Mouse (Mus musculus): ENCODE results near the gene Tmem62. TPM values are rescaled to one million over a fixed set of nuclear protein-coding genes. Genes with fewer than 3 reads are reported as not detected.
"Not testable (repeated sequence)": the region's sequence is repeated elsewhere in the genome, so short reads cannot be mapped to it uniquely, and the experiment has no call there.

Gene Tmem62
- polyA plus RNA-seq, 1 experiment from 2014 or later = 2.4 TPM

DNA sequence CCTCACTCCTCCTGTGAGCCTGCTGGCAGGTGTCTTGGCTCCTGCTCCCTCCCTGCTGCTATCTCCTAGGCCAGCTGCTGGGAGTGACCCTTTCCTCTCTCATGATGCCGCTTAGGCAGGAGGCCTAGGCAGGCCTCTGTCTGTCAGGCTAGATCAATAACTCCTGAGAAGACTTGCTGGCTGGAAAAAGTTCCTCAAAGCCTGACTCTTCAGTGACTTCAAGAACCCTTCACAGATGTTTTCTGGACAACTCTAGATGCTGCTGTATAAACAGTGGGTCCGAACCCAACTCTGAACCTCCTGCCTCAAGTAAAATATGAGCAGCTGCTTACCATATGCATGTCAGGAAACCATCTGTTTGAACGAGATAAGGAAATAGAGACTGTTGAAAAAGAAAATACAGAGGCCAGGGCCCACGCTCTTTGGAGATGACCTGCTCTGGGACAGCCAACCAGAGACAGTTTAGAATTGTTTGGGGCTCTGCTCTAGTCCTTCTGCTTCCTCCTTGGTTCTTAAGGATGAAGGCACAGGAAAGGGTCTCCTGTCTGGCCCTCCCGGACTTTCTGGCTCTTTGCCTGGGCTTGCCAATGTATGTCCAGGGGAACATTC lies 60.0 kb downstream of the Tmem62 start, which contains the start of gene Epb42:
Gene Epb42, minus strand, starts transcription at position 340 of the 609 bp plus-strand sequence.
- 14% methylated on average over 5 of the region's 5 CpGs for WGBS (ENCODE audit: insufficient replicate concordance)
- Histone ChIP-seq H3K36me3 (ENCODE audit: control insufficient read depth, insufficient read depth) (peaks cover 28% of the 10 kb centered on the region), H3K4me1 (ENCODE audit: control insufficient read depth, low read depth, low read length) (peaks cover 26% of the 10 kb centered on the region), H3K4me2 (ENCODE audit: low read depth, low read length) (peak within 1 kb of the TSS; percentile 74), H3K27ac (ENCODE audit: low read length) (peak within 1 kb of the TSS; percentile 100), H3K9ac (ENCODE audit: low read depth, low read length) (peak within 1 kb of the TSS; percentile 79), H3K4me3 (ENCODE audit: low read depth, low read length) (peak within 1 kb of the TSS; percentile 74), H3K27me3 (ENCODE audit: control insufficient read depth, insufficient read depth, low read depth, low read length) (no peaks in the 10 kb centered on the region), H3K9me3 (replicated peaks; ENCODE audit: control insufficient read depth, low read length) (no peaks in the 10 kb centered on the region; the same call in 1 of the 2 replicates)
- peak; percentile 99 for ATAC-seq (ENCODE audit: low read depth)

GRCm38 (mm10) chr2:121038851-121039250 lies 62.0 kb downstream of the Tmem62 start:
- not testable (repeated sequence) for H3K36me3 ChIP-seq (ENCODE audit: control insufficient read depth, insufficient read depth); H3K9ac ChIP-seq (ENCODE audit: low read depth, low read length); H3K4me3 ChIP-seq (ENCODE audit: low read depth, low read length); H3K9me3 ChIP-seq (replicated peaks; ENCODE audit: control insufficient read depth, low read length); H3K4me2 ChIP-seq (ENCODE audit: low read depth, low read length); H3K27me3 ChIP-seq (ENCODE audit: control insufficient read depth, insufficient read depth, low read depth, low read length); ATAC-seq (ENCODE audit: low read depth); H3K27ac ChIP-seq (ENCODE audit: low read length)
- WGBS (ENCODE audit: insufficient replicate concordance) = 86% methylated on average over 1 of the region's 1 CpGs
- peaks cover 18% of the 10 kb centered on the region for H3K4me1 ChIP-seq (ENCODE audit: control insufficient read depth, low read depth, low read length)

GRCm38 (mm10) chr2:121039382-121039781 lies 62.6 kb downstream of the Tmem62 start:
- Histone ChIP-seq H3K4me1 (ENCODE audit: control insufficient read depth, low read depth, low read length) (peaks cover 15% of the 10 kb centered on the region), H3K9ac (ENCODE audit: low read depth, low read length) (no peak overlapping the region), H3K9me3 (replicated peaks; ENCODE audit: control insufficient read depth, low read length) (no peaks in the 10 kb centered on the region; the same call in 1 of the 2 replicates), H3K27ac (ENCODE audit: low read length) (no peak overlapping the region), H3K27me3 (ENCODE audit: control insufficient read depth, insufficient read depth, low read depth, low read length) (no peaks in the 10 kb centered on the region), H3K4me2 (ENCODE audit: low read depth, low read length) (no peak overlapping the region), H3K36me3 (ENCODE audit: control insufficient read depth, insufficient read depth) (peaks cover 2% of the 10 kb centered on the region), H3K4me3 (ENCODE audit: low read depth, low read length) (no peak overlapping the region)
- 91% methylated on average over 1 of the region's 1 CpGs for WGBS (ENCODE audit: insufficient replicate concordance)
- ATAC-seq (ENCODE audit: low read depth) = no peak

- H3K27me3 ChIP-seq (ENCODE audit: control insufficient read depth, insufficient read depth, low read depth, low read length) = no peaks in the 10 kb centered on the region
- no peak overlapping the region for H3K4me2 ChIP-seq (ENCODE audit: low read depth, low read length)
- H3K9me3 ChIP-seq (replicated peaks; ENCODE audit: control insufficient read depth, low read length) = no peaks in the 10 kb centered on the region; the same call in 1 of the 2 replicates
- H3K4me1 ChIP-seq (ENCODE audit: control insufficient read depth, low read depth, low read length) = peaks cover 14% of the 10 kb centered on the region
- ATAC-seq (ENCODE audit: low read depth) = no peak
- H3K36me3 ChIP-seq (ENCODE audit: control insufficient read depth, insufficient read depth) = no peaks in the 10 kb centered on the region
- no peak overlapping the region for H3K9ac ChIP-seq (ENCODE audit: low read depth, low read length)
- 37% methylated on average over 5 of the region's 5 CpGs for WGBS (ENCODE audit: insufficient replicate concordance)
- H3K27ac ChIP-seq (ENCODE audit: low read length) = no peak overlapping the region
- H3K4me3 ChIP-seq (ENCODE audit: low read depth, low read length) = no peak overlapping the region
Observed at GRCm38 (mm10) chr2:121041098-121041497, 64.3 kb downstream of the Tmem62 start.

DNA sequence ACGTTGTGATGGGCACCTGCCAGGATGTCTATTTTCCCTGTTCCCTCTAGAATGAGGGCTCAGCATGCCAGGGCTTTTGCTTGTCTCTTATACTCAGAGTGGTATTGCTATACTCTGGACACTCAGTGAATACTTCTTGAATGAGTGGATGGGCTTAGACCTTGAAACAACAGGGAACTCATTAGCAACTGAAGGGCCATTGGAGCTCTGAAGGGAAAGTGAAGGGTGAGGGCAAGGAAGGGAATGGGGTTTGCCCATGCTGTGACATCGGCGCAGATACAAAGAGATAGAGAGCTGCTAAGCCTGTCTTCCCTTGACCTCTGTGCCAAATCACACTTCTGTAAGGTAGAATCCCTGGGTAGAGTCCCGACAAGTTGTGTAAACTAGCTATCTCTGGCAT lies 68.8 kb downstream of the Tmem62 start:
- peaks cover 2% of the 10 kb centered on the region for H3K4me1 ChIP-seq (ENCODE audit: control insufficient read depth, low read depth, low read length)
- H3K9ac ChIP-seq (ENCODE audit: low read depth, low read length) = no peak overlapping the region
- no peak overlapping the region for H3K27ac ChIP-seq (ENCODE audit: low read length)
- H3K27me3 ChIP-seq (ENCODE audit: control insufficient read depth, insufficient read depth, low read depth, low read length) = no peaks in the 10 kb centered on the region
- no peaks in the 10 kb centered on the region for H3K36me3 ChIP-seq (ENCODE audit: control insufficient read depth, insufficient read depth)
- WGBS (ENCODE audit: insufficient replicate concordance) = 69% methylated on average over 4 of the region's 4 CpGs
- H3K9me3 ChIP-seq (replicated peaks; ENCODE audit: control insufficient read depth, low read length) = no peaks in the 10 kb centered on the region
- no peak overlapping the region for H3K4me2 ChIP-seq (ENCODE audit: low read depth, low read length)
- no peak overlapping the region for H3K4me3 ChIP-seq (ENCODE audit: low read depth, low read length)
- no peak for ATAC-seq (ENCODE audit: low read depth)

DNA sequence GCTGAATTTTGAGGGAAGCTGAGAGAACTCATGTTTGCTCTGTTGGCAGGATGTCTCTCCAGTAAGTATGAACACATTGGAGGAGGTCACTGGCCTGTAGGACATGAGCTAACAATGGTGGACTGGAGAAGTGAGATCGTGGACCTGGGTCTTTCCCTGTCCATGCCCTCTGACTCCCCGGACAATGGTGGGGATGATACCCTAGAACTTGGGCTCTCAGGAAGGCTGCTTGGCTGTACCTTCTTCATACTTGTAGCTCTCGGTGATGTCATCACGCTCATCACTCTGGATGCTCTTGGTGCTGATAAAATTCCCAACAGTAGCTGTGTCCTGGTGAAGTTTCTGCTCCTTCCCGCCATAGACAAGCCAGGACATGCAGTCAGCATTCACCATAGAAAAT lies 75.4 kb downstream of the Tmem62 start:
- WGBS (ENCODE audit: insufficient replicate concordance) = 66% methylated on average over 5 of the region's 5 CpGs
- H3K9ac ChIP-seq (ENCODE audit: low read depth, low read length) = no peak overlapping the region
- H3K9me3 ChIP-seq (replicated peaks; ENCODE audit: control insufficient read depth, low read length) = no peaks in the 10 kb centered on the region
- H3K4me2 ChIP-seq (ENCODE audit: low read depth, low read length) = no peak overlapping the region
- peaks cover 21% of the 10 kb centered on the region for H3K4me1 ChIP-seq (ENCODE audit: control insufficient read depth, low read depth, low read length)
- no peak overlapping the region for H3K4me3 ChIP-seq (ENCODE audit: low read depth, low read length)
- no peak for ATAC-seq (ENCODE audit: low read depth)
- no peak overlapping the region for H3K27ac ChIP-seq (ENCODE audit: low read length)
- H3K36me3 ChIP-seq (ENCODE audit: control insufficient read depth, insufficient read depth) = no peaks in the 10 kb centered on the region
- H3K27me3 ChIP-seq (ENCODE audit: control insufficient read depth, insufficient read depth, low read depth, low read length) = no peaks in the 10 kb centered on the region; the same call in 1 of the 2 replicates

GRCm38 (mm10) chr2:121054060-121054459 lies 77.2 kb downstream of the Tmem62 start:
- Histone ChIP-seq H3K4me3 (ENCODE audit: low read depth, low read length) (no peak overlapping the region), H3K9ac (ENCODE audit: low read depth, low read length) (no peak overlapping the region), H3K36me3 (ENCODE audit: control insufficient read depth, insufficient read depth) (no peaks in the 10 kb centered on the region), H3K27ac (ENCODE audit: low read length) (no peak overlapping the region), H3K4me2 (ENCODE audit: low read depth, low read length) (no peak overlapping the region), H3K4me1 (ENCODE audit: control insufficient read depth, low read depth, low read length) (peaks cover 21% of the 10 kb centered on the region), H3K9me3 (replicated peaks; ENCODE audit: control insufficient read depth, low read length) (no peaks in the 10 kb centered on the region), H3K27me3 (ENCODE audit: control insufficient read depth, insufficient read depth, low read depth, low read length) (no peaks in the 10 kb centered on the region; the same call in 1 of the 2 replicates)
- WGBS (ENCODE audit: insufficient replicate concordance) = 28% methylated on average over 2 of the region's 2 CpGs
- ATAC-seq (ENCODE audit: low read depth) = peak; percentile 63

- no peak overlapping the region for H3K4me3 ChIP-seq (ENCODE audit: low read depth, low read length)
- H3K4me2 ChIP-seq (ENCODE audit: low read depth, low read length) = peak overlapping the region; percentile 28
- no peaks in the 10 kb centered on the region; the same call in 1 of the 2 replicates for H3K27me3 ChIP-seq (ENCODE audit: control insufficient read depth, insufficient read depth, low read depth, low read length)
- ATAC-seq (ENCODE audit: low read depth) = peak; percentile 94
- H3K9me3 ChIP-seq (replicated peaks; ENCODE audit: control insufficient read depth, low read length) = no peaks in the 10 kb centered on the region
- no peaks in the 10 kb centered on the region for H3K36me3 ChIP-seq (ENCODE audit: control insufficient read depth, insufficient read depth)
- peaks cover 21% of the 10 kb centered on the region for H3K4me1 ChIP-seq (ENCODE audit: control insufficient read depth, low read depth, low read length)
- H3K27ac ChIP-seq (ENCODE audit: low read length) = peak overlapping the region; percentile 11; the same call in 1 of the 2 replicates
- 0 out of 2 replicates have a peak overlapping the region, but pooled peaks have one; percentile 13 for H3K9ac ChIP-seq (ENCODE audit: low read depth, low read length)
- WGBS (ENCODE audit: insufficient replicate concordance) = 27% methylated on average over 6 of the region's 6 CpGs
Observed at GRCm38 (mm10) chr2:121055915-121056314, 79.1 kb downstream of the Tmem62 start.
